Mouse (Mus musculus) ovary, postnatal 14 days (tissue): Measurements from ENCODE around the gene Arpc1b.
"Not testable (repeated sequence)": the region's sequence is repeated elsewhere in the genome, so short reads cannot be mapped to it uniquely, and the experiment has no call there.

ENCODE experiments used
- DNase-seq: peaks from one replicate; pipeline ENCODE4 v3.0.0; 2022; ENCODE audit warnings: low spot score

Gene Arpc1b

DNA sequence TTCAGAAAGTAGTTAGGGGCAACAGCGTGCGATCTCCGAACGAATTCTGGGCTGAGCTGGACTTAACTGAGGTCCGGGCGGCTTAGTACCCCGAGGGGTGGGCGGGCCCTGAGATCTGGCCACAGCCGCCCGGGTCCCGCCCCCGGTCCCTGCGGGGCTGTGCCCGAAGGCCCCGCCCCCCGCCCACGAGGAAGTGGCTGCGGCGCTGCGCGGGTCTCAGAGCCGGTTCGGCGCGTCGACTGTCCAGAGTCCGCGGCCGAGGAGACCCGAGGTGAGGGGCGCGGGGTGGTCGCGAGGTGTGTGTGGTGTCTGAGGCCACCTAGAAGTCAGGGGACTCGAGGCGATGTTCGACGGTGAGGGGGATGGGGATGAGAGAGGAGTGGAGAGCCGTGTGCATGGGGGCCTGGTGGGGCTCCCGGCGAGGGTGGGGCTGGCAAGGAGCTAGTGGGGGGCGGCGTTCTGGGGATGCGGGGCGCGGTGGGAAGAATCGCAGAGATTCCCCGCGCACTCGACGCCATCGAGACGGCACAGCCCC is at the start of gene Arpc1b:
Gene Arpc1b, plus strand, starts transcription at position 145 of the 535 bp plus-strand sequence.
- DNase-seq = peak; percentile 54

DNA sequence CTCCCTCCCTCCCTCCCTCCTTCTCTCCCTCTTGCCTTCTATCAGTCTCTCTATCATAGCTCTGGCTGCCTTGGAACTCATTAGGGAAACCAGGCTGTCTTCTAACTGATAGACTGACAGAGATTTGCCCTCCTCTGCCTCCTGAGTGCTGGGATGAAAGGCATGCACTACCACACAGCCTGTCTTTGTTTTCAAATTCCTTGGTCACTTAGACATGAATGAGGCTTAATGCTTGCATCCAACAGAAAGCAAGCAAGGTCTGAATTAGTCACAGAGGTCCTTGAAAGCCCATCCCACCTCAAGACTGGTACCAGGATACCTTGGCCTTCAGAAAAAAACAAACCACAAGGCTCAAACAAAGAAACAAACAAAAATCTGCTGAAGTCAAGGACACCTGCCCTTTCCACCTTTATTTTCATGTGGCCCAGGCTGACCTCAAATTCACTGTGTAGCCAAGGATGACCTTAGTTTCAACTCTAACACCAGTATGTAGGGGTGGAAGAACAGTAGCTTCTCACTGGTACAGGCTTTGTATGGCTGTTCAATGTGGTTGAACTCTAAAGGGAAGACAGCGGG is 49.2 kb upstream of the Arpc1b start:
- no peak for DNase-seq

GRCm38 (mm10) chr5:145068863-145069262 is 45.2 kb upstream of the Arpc1b start:
- DNase-seq = no peak

GRCm38 (mm10) chr5:145069707-145070106 is 44.3 kb upstream of the Arpc1b start:
- peak; percentile 52 for DNase-seq

DNA sequence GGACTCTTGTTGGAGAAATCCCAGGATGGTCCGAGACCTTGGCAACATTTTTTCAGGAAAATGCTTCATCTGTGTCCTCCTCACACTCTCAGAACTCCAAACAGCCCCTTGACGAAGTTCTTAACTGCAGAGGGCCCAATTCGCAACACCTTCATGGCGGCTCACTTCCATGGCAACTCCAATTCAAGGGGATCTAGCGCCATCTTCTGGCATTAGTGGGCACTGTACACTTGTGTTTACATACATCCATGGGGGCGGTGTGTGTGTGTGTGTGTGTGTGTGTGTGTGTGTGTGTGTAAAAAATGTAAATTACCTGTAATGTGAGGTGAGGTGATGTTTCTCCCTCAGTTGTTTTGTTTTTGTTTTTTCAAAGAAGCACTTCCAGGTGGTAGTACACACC is 42.7 kb upstream of the Arpc1b start:
- no peak for DNase-seq

GRCm38 (mm10) chr5:145075081-145075480 is 38.9 kb upstream of the Arpc1b start:
- no peak for DNase-seq

DNA sequence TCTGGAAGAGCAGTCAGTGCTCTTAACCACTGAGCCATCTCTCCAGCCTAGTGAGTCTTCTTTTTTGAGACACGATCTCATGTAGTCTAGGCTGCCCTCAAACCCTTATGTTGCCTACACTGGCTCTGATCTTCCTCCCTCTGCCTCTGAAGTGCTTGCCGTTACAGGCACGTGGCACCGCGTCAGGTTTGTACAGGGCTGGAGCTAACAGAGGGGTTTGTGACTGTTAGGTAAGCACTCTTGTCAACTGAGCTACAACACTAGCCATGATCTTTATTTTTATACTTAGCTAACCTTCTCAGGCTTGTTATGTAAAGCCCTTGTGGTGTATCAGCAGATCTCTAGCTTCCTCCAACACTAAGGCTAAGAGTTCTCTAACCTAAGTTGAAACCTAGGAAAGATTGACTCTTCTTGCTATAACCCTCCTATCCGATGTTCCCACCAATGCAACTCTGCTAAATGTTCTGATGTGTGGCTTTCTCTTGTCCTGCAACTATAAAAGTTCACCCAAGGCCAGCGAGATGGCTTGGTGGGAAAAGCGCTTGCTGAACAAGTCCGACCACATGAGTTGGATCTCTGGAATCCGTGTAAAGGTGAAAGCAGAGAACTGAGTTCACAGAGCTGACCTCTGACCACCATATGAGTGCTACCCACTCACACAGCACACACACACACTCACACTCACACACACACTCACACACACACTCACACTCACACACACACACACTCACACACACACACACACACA is 32.0 kb upstream of the Arpc1b start:
- no peak for DNase-seq

DNA sequence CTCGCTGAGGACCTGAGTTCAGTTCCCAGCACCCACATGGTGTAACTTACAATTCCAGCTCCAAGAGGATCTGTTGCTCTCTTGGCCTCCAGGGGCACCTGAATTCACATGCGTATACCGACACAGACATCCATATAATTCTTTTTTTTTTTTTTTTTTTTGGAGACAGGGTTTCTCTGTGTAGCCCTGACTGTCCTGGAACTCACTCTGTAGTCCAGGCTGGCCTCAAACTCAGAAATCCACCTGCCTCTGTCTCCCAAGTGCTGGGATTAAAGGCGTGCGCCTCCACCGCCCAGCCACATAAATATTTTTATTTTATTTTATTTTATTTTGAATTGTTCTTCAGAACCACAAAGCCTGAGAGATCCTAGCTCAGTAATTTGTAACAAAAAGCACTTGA is 30.8 kb upstream of the Arpc1b start:
- DNase-seq = not testable (repeated sequence)

GRCm38 (mm10) chr5:145083632-145084451 is 30.2 kb upstream of the Arpc1b start, which contains the start of the genes Arpc1a and Kpna7:
Gene Arpc1a, plus strand, starts transcription at chr5:145083830.
Gene Kpna7, minus strand, starts transcription at chr5:145084030.
- peak; percentile 86 for DNase-seq

GRCm38 (mm10) chr5:145084822-145085221 is 29.2 kb upstream of the Arpc1b start:
- no peak for DNase-seq

DNA sequence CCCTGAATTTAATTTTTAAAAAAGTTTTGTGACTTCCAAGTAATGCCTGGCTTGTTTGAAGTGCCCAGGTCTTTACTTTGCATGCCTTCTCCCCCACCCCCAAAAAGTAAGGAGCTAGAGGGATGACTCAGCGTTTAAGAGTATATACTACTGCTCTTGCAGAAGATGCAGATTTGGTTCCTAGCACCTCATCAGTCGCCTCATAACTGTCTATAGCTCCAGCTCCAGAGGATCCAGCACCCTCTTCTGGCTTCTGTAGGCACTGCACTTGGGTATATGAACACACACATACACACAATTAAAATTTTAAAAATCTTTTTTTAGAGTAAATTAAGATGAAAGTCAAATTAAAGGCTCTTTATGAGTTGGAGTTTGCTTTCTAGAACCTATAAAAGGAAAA is 25.8 kb upstream of the Arpc1b start:
- no peak for DNase-seq

DNA sequence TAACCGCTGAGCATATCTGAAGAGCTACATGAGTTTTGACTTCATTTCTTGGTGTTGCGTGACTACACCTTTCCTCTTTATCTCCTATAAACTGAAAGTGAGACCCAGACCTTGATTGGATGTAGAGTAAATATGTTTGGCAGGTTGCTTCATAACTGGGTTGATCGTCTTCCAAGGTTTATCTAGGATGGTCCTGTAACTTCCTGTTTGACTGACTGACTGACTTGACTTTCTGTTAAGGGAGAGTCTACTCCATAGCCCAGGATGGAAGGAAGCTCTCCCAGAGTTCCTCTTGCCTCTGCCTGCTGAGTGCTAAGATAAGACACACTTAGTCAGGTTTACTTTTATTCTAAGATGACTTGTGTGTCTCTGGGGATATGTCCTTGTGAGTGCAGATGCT is 24.1 kb upstream of the Arpc1b start:
- DNase-seq = no peak

DNA sequence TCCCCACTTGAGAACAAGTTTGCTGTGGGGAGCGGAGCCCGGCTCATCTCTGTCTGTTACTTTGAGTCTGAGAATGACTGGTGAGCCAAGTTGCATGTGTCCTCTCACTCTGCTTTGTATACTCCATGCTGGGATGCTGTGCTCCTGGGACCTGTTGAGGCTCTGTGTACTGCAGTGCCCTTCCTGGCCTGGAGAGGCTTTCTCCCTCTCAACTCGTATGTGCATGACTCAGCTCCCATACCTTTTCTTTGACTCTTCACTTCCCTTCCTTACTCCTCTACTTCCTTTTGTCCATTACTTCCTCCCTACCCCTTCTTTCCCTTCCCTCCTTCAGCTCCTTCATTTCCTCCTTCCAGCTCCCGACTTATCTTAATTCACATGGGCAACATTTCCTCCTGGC is 17.8 kb upstream of the Arpc1b start:
- DNase-seq = no peak

- no peak for DNase-seq
Observed at GRCm38 (mm10) chr5:145098340-145098821, 15.6 kb upstream of the Arpc1b start.

DNA sequence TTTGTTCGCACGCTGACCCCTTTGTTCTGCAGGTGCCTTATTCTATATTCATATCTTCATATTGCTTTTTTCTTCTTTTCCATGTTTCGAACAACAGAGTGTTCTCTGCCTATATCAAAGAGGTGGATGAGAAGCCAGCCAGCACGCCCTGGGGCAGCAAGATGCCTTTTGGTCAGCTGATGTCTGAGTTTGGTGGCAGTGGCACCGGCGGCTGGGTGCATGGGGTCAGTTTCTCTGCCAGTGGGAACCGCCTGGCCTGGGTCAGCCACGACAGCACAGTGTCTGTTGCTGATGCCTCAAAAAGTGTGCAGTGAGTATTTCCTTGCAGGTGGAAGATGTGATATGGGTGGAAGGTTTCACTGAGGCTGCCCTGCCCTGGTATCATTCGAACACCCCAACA is 13.1 kb upstream of the Arpc1b start:
- no peak for DNase-seq

GRCm38 (mm10) chr5:145101451-145101850 is 12.6 kb upstream of the Arpc1b start:
- not testable (repeated sequence) for DNase-seq

GRCm38 (mm10) chr5:145102706-145103105 is 11.3 kb upstream of the Arpc1b start:
- DNase-seq = no peak

GRCm38 (mm10) chr5:145104328-145104727 is 9.7 kb upstream of the Arpc1b start:
- DNase-seq = no peak

GRCm38 (mm10) chr5:145105694-145106275 is 8.2 kb upstream of the Arpc1b start:
- no peak for DNase-seq

- DNase-seq = no peak
Observed at GRCm38 (mm10) chr5:145110401-145110800, 3.6 kb upstream of the Arpc1b start.

DNA sequence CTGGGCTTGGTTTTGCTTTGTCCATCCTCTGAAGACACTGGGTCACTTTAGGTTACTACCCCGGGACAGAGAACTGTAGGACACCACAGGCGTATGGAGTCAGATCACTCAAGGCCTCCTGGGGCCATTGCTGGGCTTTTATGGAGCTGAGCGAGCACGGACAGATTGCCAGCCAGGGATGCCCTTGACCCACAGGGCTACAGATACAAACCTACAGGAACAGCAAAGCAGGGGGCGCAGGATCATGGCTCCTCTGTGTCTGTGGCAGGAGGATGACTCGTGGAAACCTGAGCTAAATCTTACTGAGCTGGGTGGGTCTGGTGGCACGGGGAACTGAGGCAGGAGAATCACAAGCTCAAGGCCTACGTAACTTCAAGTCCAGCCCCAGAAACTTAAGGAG is 1.4 kb upstream of the Arpc1b start:
- DNase-seq = no peak

GRCm38 (mm10) chr5:145113416-145113815 is 599 bp upstream of the Arpc1b start:
- no peak for DNase-seq
